Mouse (Mus musculus) hindbrain, embryonic 13.5 days (tissue): ENCODE measurements around the gene Bub3. TPM values are rescaled to one million over a fixed set of nuclear protein-coding genes. Genes with fewer than 3 reads are reported as not detected.
A peak's percentile ranks its signal among the peaks of the same experiment; 100 is the strongest.

Experiments used
- ATAC-seq: fragments of 200-750 bp; cut with Nextera tagmentation; 2 replicates; pipeline ENCODE4 v1.8.0; 2017; ENCODE audit warnings: moderate TSS enrichment; ENCODE audit not compliant: low FRiP score
- H3K27ac ChIP-seq: fragments of 300-500 bp; sonication (generic); 2 replicates; pipeline ENCODE4 v1.5.1; 2015; ENCODE audit warnings: inconsistent platforms, mild to moderate bottlenecking, moderate library complexity
- H3K27me3 ChIP-seq: fragments of 300-500 bp; sonication (generic); 2 replicates; pipeline ENCODE4 v1.6.1; 2015; ENCODE audit warnings: mild to moderate bottlenecking, inconsistent platforms
- H3K36me3 ChIP-seq: fragments of 300-500 bp; sonication (generic); 2 replicates; pipeline ENCODE4 v1.6.1; 2015; ENCODE audit warnings: mild to moderate bottlenecking, inconsistent platforms
- H3K4me1 ChIP-seq: fragments of 300-500 bp; sonication (generic); replicated peaks from 2 replicates; pipeline ENCODE4 v1.6.1; 2015; ENCODE audit warnings: inconsistent platforms
- H3K4me2 ChIP-seq: fragments of 300-500 bp; sonication (generic); 2 replicates; pipeline ENCODE4 v1.6.1; 2015; ENCODE audit warnings: inconsistent platforms, mild to moderate bottlenecking, moderate library complexity
- H3K4me3 ChIP-seq: fragments of 300-500 bp; sonication (generic); 2 replicates; pipeline ENCODE4 v1.5.1; 2015; ENCODE audit warnings: mild to moderate bottlenecking, inconsistent platforms
- H3K9ac ChIP-seq: fragments of 300-500 bp; sonication (generic); 2 replicates; pipeline ENCODE4 v1.6.1; 2015; ENCODE audit warnings: mild to moderate bottlenecking, inconsistent platforms
- H3K9me3 ChIP-seq: fragments of 300-500 bp; sonication (generic); 2 replicates; pipeline ENCODE4 v1.6.1; 2016; ENCODE audit warnings: inconsistent platforms
- WGBS: fragments of 180-500 bp; shearing (Covaris S2); methylation state at CpG from one replicate; pipeline ENCODE4 v1.1.7; 2015; 5-methylcytosine and 5-hydroxymethylcytosine counted together
- polyA plus RNA-seq: library from polyadenylated mRNA; unstranded; fragments of >200 nt; fragmentation: Nextera tagmentation; extraction: Ambion mirVana; gene quantifications from 2 replicates; pipeline ENCODE4 v1.2.1, GENCODE M21; 2015

The Bub3 gene
- polyA plus RNA-seq = 178 and 200 TPM in 2 replicates

- Histone ChIP-seq H3K27ac (peak within 1 kb of the TSS; percentile 94), H3K36me3 (peaks cover 27% of the 10 kb centered on the region), H3K4me1 (peaks cover 39% of the 10 kb centered on the region), H3K4me3 (peak within 1 kb of the TSS; percentile 72), H3K4me2 (peak within 1 kb of the TSS; percentile 86), H3K27me3 (peaks cover 43% of the 10 kb centered on the region), H3K9me3 (no peaks in the 10 kb centered on the region), H3K9ac (peak within 1 kb of the TSS; percentile 88)
- peak; percentile 94 for ATAC-seq
- under 1% methylated on average over 45 of the region's 51 CpGs for WGBS
Measured at GRCm38 (mm10) chr7:131559986-131560696, at the start of gene Bub3. Gene Bub3 (plus strand): TSS chr7:131560222.

- WGBS = 0% methylated on average over 7 of the region's 7 CpGs
- no peak for ATAC-seq
Measured at GRCm38 (mm10) chr7:131539979-131540378, 20.0 kb upstream of the Bub3 start.

GRCm38 (mm10) chr7:131541184-131542114 is 18.6 kb upstream of the Bub3 start:
- Histone ChIP-seq H3K27ac (0 out of 2 replicates have a peak overlapping the region, but pooled peaks have one; percentile 30), H3K4me1 (peaks cover 30% of the 10 kb centered on the region), H3K9ac (peak overlapping the region; percentile 63; the same call in 1 of the 2 replicates), H3K27me3 (peaks cover 98% of the 10 kb centered on the region), H3K36me3 (no peaks in the 10 kb centered on the region), H3K4me3 (peak overlapping the region; percentile 33), H3K4me2 (peak overlapping the region; percentile 50), H3K9me3 (no peaks in the 10 kb centered on the region)
- WGBS = 2% methylated on average over 41 of the region's 41 CpGs
- ATAC-seq = no peak

More at GRCm38 (mm10) chr7:131539979-131540378, 20.0 kb upstream of the Bub3 start:
- peaks cover 89% of the 10 kb centered on the region for H3K27me3 ChIP-seq
- H3K4me2 ChIP-seq = 0 out of 2 replicates have a peak overlapping the region, but pooled peaks have one; percentile 1
- no peaks in the 10 kb centered on the region for H3K9me3 ChIP-seq
- H3K36me3 ChIP-seq = no peaks in the 10 kb centered on the region
- H3K27ac ChIP-seq = no peak overlapping the region
- H3K9ac ChIP-seq = no peak overlapping the region
- peaks cover 30% of the 10 kb centered on the region for H3K4me1 ChIP-seq
- H3K4me3 ChIP-seq = no peak overlapping the region

DNA sequence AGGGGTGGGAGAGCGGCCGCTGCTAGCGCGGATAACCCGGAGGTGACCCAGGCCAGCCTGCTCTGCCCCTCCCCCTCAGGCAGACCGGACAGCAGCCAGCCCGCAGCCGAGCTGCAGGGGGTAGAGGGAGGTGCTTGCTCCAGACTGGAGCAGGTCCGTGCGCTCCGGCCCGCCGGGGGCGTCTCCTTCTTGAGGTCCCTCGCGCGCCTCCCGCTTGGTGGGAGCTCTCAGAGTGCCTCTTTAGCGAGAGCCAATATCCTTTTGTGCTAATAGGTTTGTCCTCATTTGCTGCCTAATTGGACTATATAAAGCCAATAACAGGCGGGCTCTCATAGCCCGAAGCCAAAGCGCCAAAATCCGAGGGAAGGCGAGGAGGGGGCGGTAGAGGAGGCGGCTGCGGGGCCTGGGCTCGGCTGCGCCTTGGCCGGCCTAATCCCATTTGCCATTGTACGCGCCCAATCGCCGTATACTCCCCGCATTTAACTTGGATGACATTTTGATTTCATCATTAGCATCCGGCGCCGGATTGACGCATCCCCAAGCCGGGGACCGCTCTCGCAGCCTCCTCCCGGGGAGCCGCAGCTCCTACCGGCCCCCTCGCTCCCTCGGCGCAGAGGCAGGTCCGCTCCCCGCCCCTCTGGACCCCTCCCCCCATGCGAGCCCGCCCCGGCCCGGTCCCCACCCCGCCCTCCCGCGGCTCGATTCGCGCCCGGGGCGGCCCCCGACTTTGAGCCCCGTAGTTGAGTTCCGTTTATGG is 17.7 kb upstream of the Bub3 start, which contains the start of gene Hmx3:
Gene Hmx3, plus strand, starts transcription at position 753 of the 757 bp plus-strand sequence.
- Histone ChIP-seq H3K4me2 (peak within 1 kb of the TSS; percentile 50), H3K27me3 (peaks cover 98% of the 10 kb centered on the region), H3K9me3 (no peaks in the 10 kb centered on the region), H3K9ac (peak within 1 kb of the TSS; percentile 63), H3K36me3 (no peaks in the 10 kb centered on the region), H3K4me3 (peak within 1 kb of the TSS; percentile 33), H3K4me1 (peaks cover 30% of the 10 kb centered on the region), H3K27ac (peak within 1 kb of the TSS; percentile 62)
- ATAC-seq = 0 out of 2 replicates have a peak, but pooled peaks have one; percentile 54
- WGBS = under 1% methylated on average over 54 of the region's 65 CpGs

GRCm38 (mm10) chr7:131542872-131543622 is 17.0 kb upstream of the Bub3 start:
- Histone ChIP-seq H3K4me3 (peak overlapping the region; percentile 33), H3K27ac (peak overlapping the region; percentile 62), H3K27me3 (peaks cover 98% of the 10 kb centered on the region), H3K4me2 (peak overlapping the region; percentile 50), H3K4me1 (peaks cover 30% of the 10 kb centered on the region), H3K36me3 (no peaks in the 10 kb centered on the region), H3K9ac (peak overlapping the region; percentile 63), H3K9me3 (no peaks in the 10 kb centered on the region)
- ATAC-seq = no peak
- under 1% methylated on average over 68 of the region's 71 CpGs for WGBS

DNA sequence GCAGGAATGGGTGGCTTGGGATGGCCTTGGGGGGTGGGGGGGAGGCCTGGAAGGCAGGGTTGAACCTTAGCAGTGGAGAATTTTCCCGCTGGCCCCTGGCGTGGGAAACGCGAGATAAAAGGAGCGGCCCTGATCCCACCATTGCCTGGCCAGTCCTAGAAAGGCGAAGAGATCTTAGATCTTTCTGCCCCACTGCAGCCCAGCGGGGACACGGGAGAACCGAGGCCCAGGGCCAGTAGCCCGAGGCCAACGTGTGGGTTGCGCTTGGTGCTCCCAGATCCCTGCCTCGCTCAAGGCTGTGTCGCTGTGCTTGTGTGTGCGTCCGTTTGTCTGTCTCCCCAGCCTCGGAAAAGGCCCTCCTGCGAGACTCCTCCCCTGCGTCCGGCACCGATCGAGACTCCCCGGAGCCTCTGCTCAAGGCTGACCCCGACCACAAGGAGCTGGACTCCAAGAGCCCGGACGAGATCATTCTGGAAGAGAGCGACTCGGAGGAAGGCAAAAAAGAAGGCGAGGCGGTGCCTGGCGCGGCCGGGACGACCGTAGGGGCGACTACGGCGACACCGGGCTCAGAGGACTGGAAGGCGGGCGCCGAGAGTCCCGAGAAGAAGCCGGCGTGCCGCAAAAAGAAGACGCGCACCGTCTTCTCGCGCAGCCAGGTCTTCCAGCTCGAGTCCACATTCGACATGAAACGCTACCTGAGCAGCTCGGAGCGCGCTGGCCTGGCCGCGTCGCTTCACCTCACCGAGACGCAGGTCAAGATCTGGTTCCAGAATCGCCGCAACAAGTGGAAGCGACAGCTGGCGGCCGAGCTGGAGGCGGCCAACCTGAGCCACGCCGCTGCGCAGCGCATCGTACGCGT is 16.2 kb upstream of the Bub3 start:
- H3K4me3 ChIP-seq = peak overlapping the region; percentile 33
- H3K9me3 ChIP-seq = no peaks in the 10 kb centered on the region
- H3K9ac ChIP-seq = peak overlapping the region; percentile 63; the same call in 1 of the 2 replicates
- H3K27ac ChIP-seq = peak overlapping the region; percentile 55
- no peak for ATAC-seq
- WGBS = under 1% methylated on average over 75 of the region's 75 CpGs
- no peaks in the 10 kb centered on the region for H3K36me3 ChIP-seq
- H3K27me3 ChIP-seq = peaks cover 98% of the 10 kb centered on the region
- peak overlapping the region; percentile 50 for H3K4me2 ChIP-seq
- peaks cover 30% of the 10 kb centered on the region for H3K4me1 ChIP-seq

- WGBS = 0% methylated on average over 5 of the region's 5 CpGs
- Histone ChIP-seq H3K9me3 (no peaks in the 10 kb centered on the region), H3K27me3 (peaks cover 98% of the 10 kb centered on the region), H3K9ac (no peak overlapping the region), H3K36me3 (no peaks in the 10 kb centered on the region), H3K27ac (no peak overlapping the region), H3K4me3 (0 out of 2 replicates have a peak overlapping the region, but pooled peaks have one; percentile 33), H3K4me2 (no peak overlapping the region), H3K4me1 (peaks cover 30% of the 10 kb centered on the region)
- ATAC-seq = no peak
Measured at GRCm38 (mm10) chr7:131544871-131545270, 15.2 kb upstream of the Bub3 start.

DNA sequence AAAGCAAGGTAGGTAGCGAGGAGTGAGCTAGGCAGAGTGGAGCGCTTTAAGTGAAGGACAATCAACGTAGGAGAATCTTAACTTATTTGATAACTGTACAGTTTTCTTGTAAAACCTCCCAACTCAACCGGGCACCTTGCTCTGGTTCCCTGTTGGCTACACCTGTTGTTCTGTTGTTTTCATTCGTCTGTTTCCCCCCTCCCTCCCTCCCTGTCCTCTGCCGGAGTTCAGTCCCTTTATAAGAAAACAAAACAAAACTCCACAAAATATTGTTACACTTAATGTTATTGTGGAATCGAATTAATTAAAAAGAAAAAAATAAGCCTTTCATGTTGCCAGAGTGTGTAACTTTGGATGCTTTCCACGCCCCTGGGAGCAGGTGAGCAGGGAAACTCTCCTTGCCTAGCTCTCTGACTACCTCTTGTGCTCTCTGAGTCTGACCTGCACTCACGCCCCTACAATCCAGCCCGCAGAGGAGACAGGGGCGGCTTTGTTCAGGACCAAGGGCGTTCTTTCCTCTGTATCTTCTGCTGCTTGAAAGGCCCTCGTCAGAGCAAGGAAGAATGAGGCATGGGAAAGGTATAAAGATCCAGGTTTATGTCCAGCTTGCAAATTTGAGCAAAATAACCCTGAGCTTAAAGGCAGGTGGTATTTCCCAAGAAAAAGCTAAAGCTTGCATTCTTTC is 14.2 kb upstream of the Bub3 start:
- no peak for ATAC-seq
- H3K4me2 ChIP-seq = peak overlapping the region; percentile 25; the same call in 1 of the 2 replicates

GRCm38 (mm10) chr7:131546423-131546822 is 13.6 kb upstream of the Bub3 start:
- Histone ChIP-seq H3K4me1 (peaks cover 30% of the 10 kb centered on the region), H3K27ac (no peak overlapping the region), H3K27me3 (peaks cover 99% of the 10 kb centered on the region), H3K4me3 (peak overlapping the region; percentile 14; the same call in 1 of the 2 replicates), H3K4me2 (peak overlapping the region; percentile 25; the same call in 1 of the 2 replicates), H3K9ac (no peak overlapping the region), H3K36me3 (no peaks in the 10 kb centered on the region), H3K9me3 (no peaks in the 10 kb centered on the region)
- 0% methylated on average over 2 of the region's 2 CpGs for WGBS
- no peak for ATAC-seq

More for the DNA sequence above, 14.2 kb upstream of the Bub3 start:
- Histone ChIP-seq H3K36me3 (no peaks in the 10 kb centered on the region), H3K27ac (no peak overlapping the region), H3K27me3 (peaks cover 99% of the 10 kb centered on the region), H3K9ac (no peak overlapping the region), H3K9me3 (no peaks in the 10 kb centered on the region), H3K4me3 (no peak overlapping the region; the same call in 1 of the 2 replicates), H3K4me1 (peaks cover 30% of the 10 kb centered on the region)
- 1% methylated on average over 13 of the region's 13 CpGs for WGBS

- ATAC-seq = no peak
- H3K4me3 ChIP-seq = no peak overlapping the region
- peaks cover 99% of the 10 kb centered on the region for H3K27me3 ChIP-seq
- no peaks in the 10 kb centered on the region for H3K36me3 ChIP-seq
- WGBS = 2% methylated on average over 5 of the region's 5 CpGs
- H3K4me2 ChIP-seq = no peak overlapping the region
- H3K9ac ChIP-seq = no peak overlapping the region
- no peak overlapping the region for H3K27ac ChIP-seq
- H3K9me3 ChIP-seq = no peaks in the 10 kb centered on the region
- H3K4me1 ChIP-seq = peaks cover 23% of the 10 kb centered on the region
Measured at GRCm38 (mm10) chr7:131547481-131547880, 12.5 kb upstream of the Bub3 start.
